Mouse (Mus musculus) kidney, adult 10 weeks (tissue): ENCODE data around the gene Exosc9. TPM values are rescaled to one million over a fixed set of nuclear protein-coding genes. Genes with fewer than 3 reads are reported as not detected.

Experiments used
- polyA plus RNA-seq: library from polyadenylated mRNA; stranded (reverse); fragments of 350-450 nt; fragmentation: Illumina TruSeq; extraction: RNeasy Lipid Tissue Mini Kit (QIAGEN cat#74804); gene quantifications from one replicate; pipeline ENCODE4 v1.2.3, GENCODE M21; 2014; ENCODE audit warnings: low read depth, low replicate concordance

Exosc9 gene
- polyA plus RNA-seq, result 68.2 TPM

DNA sequence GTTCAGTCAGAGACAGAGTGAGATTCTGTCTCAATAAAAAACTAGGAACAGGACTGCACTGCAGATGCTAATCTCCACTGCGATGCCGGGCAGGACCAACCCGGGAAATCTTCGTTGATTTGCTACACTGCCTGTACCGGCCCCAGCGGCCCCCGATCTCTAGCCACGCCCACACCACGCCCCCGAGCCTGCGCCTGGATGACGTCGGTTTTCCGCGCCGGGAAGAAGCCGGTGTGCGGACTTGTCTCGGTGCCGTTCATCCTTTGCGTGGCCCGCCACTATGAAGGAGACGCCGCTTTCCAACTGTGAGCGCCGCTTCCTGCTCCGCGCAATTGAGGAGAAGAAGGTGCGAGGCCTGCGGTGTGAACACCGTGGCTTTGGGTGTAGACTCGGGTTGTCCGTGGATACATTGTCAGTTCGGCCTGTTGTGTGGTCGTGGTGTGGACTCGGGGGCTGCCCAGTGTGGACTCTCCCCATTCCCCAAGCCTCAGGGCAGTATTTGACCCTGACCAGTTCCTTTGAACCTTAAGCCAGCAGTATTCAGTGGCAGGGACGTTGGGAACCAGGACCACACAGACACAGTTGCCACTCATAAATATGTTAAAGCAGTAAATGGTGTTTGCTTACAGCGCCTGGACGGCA lies at the start of gene Exosc9:
Gene Exosc9 (plus strand): TSS at position 201 of the 642 bp plus-strand sequence.

DNA sequence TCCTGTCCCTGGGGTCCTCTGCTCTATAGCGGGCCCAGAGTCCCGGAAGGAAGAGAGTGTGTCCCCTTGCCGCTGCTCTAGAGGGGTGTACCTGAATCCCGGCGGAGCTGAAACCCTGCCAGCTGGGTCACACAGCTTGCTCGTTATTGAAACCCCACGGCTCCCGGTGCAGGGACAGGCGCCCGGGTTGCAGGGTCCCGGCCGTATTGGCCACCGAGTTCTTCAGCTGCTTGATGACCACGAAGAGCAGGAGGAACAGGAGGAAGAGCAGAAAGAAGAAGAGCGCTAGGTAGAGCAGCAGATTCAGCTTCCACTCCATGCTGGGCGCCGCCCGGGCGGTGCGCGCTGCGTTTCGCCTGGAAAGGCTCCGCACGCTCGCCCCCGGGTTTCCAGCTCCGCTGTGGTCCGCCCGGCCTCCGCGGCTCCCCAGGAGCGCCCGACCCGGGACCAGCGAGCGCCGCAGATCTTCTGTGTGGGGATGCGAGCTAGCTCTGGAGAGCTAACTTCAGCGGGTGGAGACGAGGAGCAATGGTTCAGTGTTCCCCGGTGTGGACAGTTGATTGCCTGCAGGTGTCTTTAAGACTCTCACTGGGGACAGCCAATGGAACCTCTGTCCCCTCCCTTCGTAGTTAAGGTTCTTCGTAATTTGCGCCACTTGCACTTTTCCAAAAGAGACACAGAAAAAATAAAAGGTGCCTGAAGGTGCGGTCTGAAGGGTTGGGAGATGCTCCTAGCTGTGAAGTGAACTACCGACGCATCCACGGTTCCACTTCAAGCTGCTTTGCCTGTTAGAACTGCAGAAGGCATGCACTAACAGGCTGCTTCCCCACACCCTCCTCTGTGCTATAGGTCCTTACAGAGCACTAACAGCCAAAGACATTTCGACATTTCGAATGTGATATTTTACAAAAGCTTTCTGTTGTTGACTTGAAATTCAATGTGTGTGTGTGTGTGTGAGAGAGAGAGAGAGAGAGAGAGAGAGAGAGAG lies 31.0 kb upstream of the Exosc9 start, which contains the start of gene Gm11549:
Gene Gm11549 (minus strand): TSS at position 741 of the 988 bp plus-strand sequence.

DNA sequence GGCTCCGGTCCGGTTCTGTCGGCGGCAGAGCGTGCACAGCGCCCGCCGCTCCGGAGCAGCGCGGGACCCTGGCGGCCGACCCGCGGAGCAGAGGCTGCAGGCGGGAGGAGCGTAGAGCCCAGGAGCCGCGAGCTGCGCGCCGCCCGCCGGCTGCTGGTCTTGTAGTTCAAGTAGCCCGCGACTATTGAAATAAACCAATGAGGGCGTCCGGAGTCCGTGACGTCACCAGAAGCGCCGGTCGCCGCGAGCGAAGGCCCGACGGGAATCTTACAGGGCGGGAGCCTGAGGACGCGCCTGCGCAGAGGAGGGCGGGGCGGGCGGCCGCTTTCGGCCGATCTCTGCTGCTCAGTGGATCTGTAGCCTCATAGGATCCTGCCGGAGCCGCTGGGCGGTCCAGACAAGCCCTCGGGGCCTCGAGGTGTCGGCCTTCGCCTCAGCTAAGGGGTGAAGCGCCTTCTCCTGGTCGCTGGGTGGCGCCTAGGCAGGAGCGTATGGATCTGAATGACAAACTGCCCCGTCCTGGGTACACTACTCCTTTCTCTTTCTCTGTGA lies 19.5 kb downstream of the Exosc9 start, which contains the start of gene Ccna2:
Gene Ccna2 (minus strand): TSS at position 324 of the 552 bp plus-strand sequence.

DNA sequence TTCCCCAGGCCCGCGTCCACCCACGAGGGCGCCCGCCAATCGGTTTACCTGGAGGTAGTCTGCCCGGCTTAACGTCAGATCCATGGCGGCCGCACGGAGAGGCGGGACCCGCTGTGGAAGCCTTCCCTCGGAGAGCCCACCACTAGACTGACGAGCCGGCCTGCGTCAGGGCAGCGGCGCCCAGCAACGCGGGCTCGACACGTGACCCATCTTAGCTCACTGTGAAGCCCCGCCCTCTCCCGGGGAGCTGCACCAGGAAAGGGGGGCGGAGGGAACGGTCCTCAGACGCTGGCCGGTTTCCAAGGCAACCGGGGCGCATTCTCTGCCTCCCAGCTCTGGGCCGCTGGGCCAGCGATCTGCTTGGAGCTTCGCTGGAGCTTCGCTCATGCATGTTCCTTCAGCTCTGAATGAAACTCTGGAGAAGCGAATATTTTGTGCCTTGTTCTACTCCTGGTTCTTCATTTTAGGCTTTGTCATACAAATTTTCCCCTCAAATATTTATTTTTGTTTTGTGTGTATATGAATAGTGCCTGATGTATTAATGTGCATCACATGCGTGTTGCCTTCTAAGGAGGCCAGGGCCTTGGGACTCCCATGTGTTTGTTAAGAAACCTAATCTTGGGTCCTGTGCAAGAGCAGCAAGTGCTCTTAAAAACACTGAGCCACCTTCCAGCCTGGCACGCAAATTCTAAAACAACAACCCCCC lies 60.9 kb downstream of the Exosc9 start, which contains the start of gene Bbs7:
Gene Bbs7 (minus strand): TSS at position 276 of the 706 bp plus-strand sequence.

Other genes with a start within 250 kb of the Exosc9 start
- 148 TPM for gene Anxa5, start 76.7 kb upstream of the Exosc9 start, polyA plus RNA-seq
- gene 1810062G17Rik, start 76.7 kb upstream of the Exosc9 start, polyA plus RNA-seq, result not detected
- not detected for gene Gm11549, start 30.8 kb upstream of the Exosc9 start, polyA plus RNA-seq
- 1.6 TPM for gene Ccna2, start 19.5 kb downstream of the Exosc9 start, polyA plus RNA-seq
- 25.1 TPM for gene Bbs7, start 60.9 kb downstream of the Exosc9 start, polyA plus RNA-seq
- gene Trpc3, start 137.6 kb downstream of the Exosc9 start, polyA plus RNA-seq, result 2.1 TPM